Mouse (Mus musculus) midbrain, postnatal 0 days (tissue): Measurements from ENCODE around the gene Oprd1. TPM values are rescaled to one million over a fixed set of nuclear protein-coding genes. Genes with fewer than 3 reads are reported as not detected.

Experiments
- ATAC-seq: fragments of 200-750 bp; cut with Nextera tagmentation; 2 replicates; pipeline ENCODE4 v1.8.0; 2017; ENCODE audit warnings: moderate number of reproducible peaks, mild to moderate bottlenecking, moderate TSS enrichment, moderate library complexity; ENCODE audit not compliant: low FRiP score
- DNase-seq: peaks from one replicate; pipeline ENCODE4 v3.0.0-alpha.2; 2015; ENCODE audit warnings: low spot score
- H3K27ac ChIP-seq: fragments of 300-500 bp; sonication (generic); 2 replicates; pipeline ENCODE4 v1.5.1; 2014; ENCODE audit warnings: low read depth, mild to moderate bottlenecking, low read length, mixed read lengths
- H3K27me3 ChIP-seq: fragments of 300-500 bp; sonication (generic); 2 replicates; pipeline ENCODE4 v1.6.1; 2014; ENCODE audit warnings: low read length, control low read depth, mixed read lengths; ENCODE audit not compliant: insufficient read depth
- H3K36me3 ChIP-seq: fragments of 300-500 bp; sonication (generic); 2 replicates; pipeline ENCODE4 v1.6.1; 2014; ENCODE audit warnings: low read length, control low read depth, mixed read lengths; ENCODE audit not compliant: insufficient read depth
- H3K4me1 ChIP-seq: fragments of 300-500 bp; sonication (generic); 2 replicates; pipeline ENCODE4 v1.6.1; 2014; ENCODE audit warnings: mild to moderate bottlenecking, control low read depth, antibody characterized with exemption, low read length, mixed read lengths; ENCODE audit not compliant: insufficient read depth
- H3K4me2 ChIP-seq: fragments of 300-500 bp; sonication (generic); 2 replicates; pipeline ENCODE4 v1.6.1; 2014; ENCODE audit warnings: low read depth, mild to moderate bottlenecking, low read length, mixed read lengths; ENCODE audit not compliant: poor library complexity, severe bottlenecking
- H3K4me3 ChIP-seq: fragments of 300-500 bp; sonication (generic); 2 replicates; pipeline ENCODE4 v1.5.1; 2014; ENCODE audit warnings: low read depth, mild to moderate bottlenecking, low read length, moderate library complexity
- H3K9ac ChIP-seq: fragments of 300-500 bp; sonication (generic); replicated peaks from 2 replicates; pipeline ENCODE4 v1.6.1; 2014; ENCODE audit warnings: mild to moderate bottlenecking, low read length, moderate library complexity, mixed read lengths; ENCODE audit not compliant: poor library complexity, severe bottlenecking
- H3K9me3 ChIP-seq: fragments of 300-500 bp; sonication (generic); 2 replicates; pipeline ENCODE4 v1.6.1; 2016; ENCODE audit warnings: low read length, control low read depth
- CTCF ChIP-seq: IDR thresholded peaks from 2 replicates; pipeline ENCODE4 v1.5.1; 2016; ENCODE audit warnings: antibody characterized with exemption, mild to moderate bottlenecking
- WGBS: fragments of 180-500 bp; shearing (Covaris S2); extraction: QIAGEN DNeasy Blood & Tissue Kit; methylation state at CpG from one replicate; pipeline ENCODE4 v1.1.7; 2014; 5-methylcytosine and 5-hydroxymethylcytosine counted together
- polyA plus RNA-seq: library from polyadenylated mRNA; unstranded; fragments of >200 nt; fragmentation: Nextera tagmentation; extraction: Ambion mirVana; gene quantifications from 2 replicates; pipeline ENCODE4 v1.2.1, GENCODE M21; 2015
- total RNA-seq: library from RNA; depleted of rRNA; stranded (reverse); fragments of >200 nt; gene quantifications from 2 replicates; pipeline ENCODE4 v1.2.3, GENCODE M21; 2014

The Oprd1 gene
- total and polyA plus RNA-seq, 2 experiments from 2014 or later: 0.65 to 2.6 TPM

DNA sequence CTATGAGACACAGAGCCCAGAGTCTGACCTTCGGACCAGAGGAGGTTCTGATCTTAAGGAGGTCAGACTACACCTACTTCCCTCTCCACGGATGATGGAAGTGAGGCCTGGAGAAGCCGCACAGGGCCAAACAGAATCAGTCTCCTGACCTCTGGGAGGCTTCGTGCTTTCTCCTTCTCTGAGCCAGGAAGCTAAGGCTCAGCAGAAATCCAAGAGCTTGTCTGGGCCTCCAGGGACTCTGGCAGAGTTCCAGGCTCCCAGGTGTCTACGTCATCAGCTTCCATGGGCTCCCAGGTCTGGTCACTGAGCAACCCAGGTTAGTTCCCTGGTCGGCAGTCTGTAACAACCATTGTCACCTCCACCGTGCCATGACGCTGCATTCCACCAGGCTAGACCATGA, 17.2 kb downstream of the Oprd1 start:
- no peak overlapping the region for H3K9ac ChIP-seq
- H3K27ac ChIP-seq: no peak overlapping the region
- no peak for DNase-seq
- TF ChIP-seq CTCF: no peak
- H3K4me2 ChIP-seq: no peak overlapping the region
- WGBS: 90% methylated on average over 8 of the region's 8 CpGs
- ATAC-seq: no peak
- no peaks in the 10 kb centered on the region for H3K9me3 ChIP-seq
- H3K27me3 ChIP-seq: no peaks in the 10 kb centered on the region
- H3K4me3 ChIP-seq: no peak overlapping the region
- no peaks in the 10 kb centered on the region for H3K36me3 ChIP-seq
- H3K4me1 ChIP-seq: no peaks in the 10 kb centered on the region

- ATAC-seq (no peak), DNase-seq (no peak)
- no peak for TF ChIP-seq CTCF
- no peaks in the 10 kb centered on the region for H3K9me3 ChIP-seq
- no peak overlapping the region for H3K4me2 ChIP-seq
- H3K4me3 ChIP-seq: no peak overlapping the region
- no peaks in the 10 kb centered on the region for H3K36me3 ChIP-seq
- no peak overlapping the region for H3K9ac ChIP-seq
- 93% methylated on average over 1 of the region's 1 CpGs for WGBS
- no peak overlapping the region for H3K27ac ChIP-seq
- H3K27me3 ChIP-seq: no peaks in the 10 kb centered on the region
- no peaks in the 10 kb centered on the region for H3K4me1 ChIP-seq
Measured at GRCm38 (mm10) chr4:132123166-132123565, 21.1 kb downstream of the Oprd1 start.

DNA sequence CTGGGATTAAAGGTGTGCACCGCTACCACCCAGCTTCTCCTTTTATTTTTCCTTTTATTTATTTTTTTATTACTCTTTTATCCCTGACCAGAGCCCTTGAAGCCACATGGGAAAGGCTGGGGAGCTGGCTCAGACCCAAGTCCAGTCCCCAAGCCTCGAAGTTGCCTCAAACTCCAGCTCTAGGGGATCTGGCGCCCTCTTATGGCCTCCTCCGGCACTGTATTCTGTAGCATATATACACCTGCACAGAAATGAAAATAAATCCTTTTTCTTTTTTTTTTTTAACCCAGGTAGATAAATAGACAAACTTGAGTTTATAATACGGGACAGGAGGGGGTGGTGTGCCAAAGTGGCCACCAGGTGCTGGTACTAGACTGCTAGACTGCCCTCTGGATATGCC, 22.6 kb downstream of the Oprd1 start:
- H3K4me2 ChIP-seq: no peak overlapping the region
- no peaks in the 10 kb centered on the region for H3K36me3 ChIP-seq
- H3K27me3 ChIP-seq: no peaks in the 10 kb centered on the region
- H3K27ac ChIP-seq: no peak overlapping the region
- no peak overlapping the region for H3K4me3 ChIP-seq
- WGBS: 83% methylated on average over 5 of the region's 5 CpGs
- DNase-seq: no peak
- no peaks in the 10 kb centered on the region for H3K9me3 ChIP-seq
- H3K4me1 ChIP-seq: no peaks in the 10 kb centered on the region
- no peak for ATAC-seq
- no peak overlapping the region for H3K9ac ChIP-seq
- TF ChIP-seq CTCF: peak; percentile 26

GRCm38 (mm10) chr4:132119566-132119965, 24.7 kb downstream of the Oprd1 start:
- ATAC-seq (no peak), DNase-seq (no peak)
- Histone ChIP-seq H3K4me1 (no peaks in the 10 kb centered on the region), H3K9ac (no peak overlapping the region), H3K4me2 (no peak overlapping the region), H3K36me3 (no peaks in the 10 kb centered on the region), H3K9me3 (no peaks in the 10 kb centered on the region), H3K4me3 (no peak overlapping the region), H3K27ac (no peak overlapping the region), H3K27me3 (no peaks in the 10 kb centered on the region)
- TF ChIP-seq CTCF: no peak
- WGBS: 62% methylated on average over 9 of the region's 9 CpGs

DNA sequence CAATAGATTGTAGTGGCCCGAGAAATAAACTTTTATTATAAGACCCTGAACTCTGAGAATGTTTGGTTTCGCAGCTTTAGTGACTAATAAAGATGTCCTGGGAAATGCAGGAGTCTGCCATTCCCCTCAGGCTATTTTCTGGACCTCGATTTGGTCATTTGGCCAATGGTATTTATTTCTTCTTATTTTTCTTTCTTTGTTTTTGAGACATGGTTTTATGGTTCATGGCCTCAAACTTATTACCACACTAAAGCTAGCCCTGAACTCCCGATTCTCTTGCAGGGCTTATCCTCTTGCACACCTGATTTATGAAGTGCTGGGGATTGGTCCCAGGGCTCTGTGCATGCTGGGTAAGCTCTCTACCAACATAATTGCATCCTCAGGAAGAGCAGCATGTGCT, 28.0 kb downstream of the Oprd1 start:
- H3K27me3 ChIP-seq: no peaks in the 10 kb centered on the region
- H3K4me1 ChIP-seq: no peaks in the 10 kb centered on the region
- ATAC-seq (no peak), DNase-seq (no peak)
- no peaks in the 10 kb centered on the region for H3K9me3 ChIP-seq
- no peak overlapping the region for H3K4me2 ChIP-seq
- H3K27ac ChIP-seq: no peak overlapping the region
- 86% methylated on average over 4 of the region's 4 CpGs for WGBS
- no peaks in the 10 kb centered on the region for H3K36me3 ChIP-seq
- TF ChIP-seq CTCF: no peak
- H3K4me3 ChIP-seq: no peak overlapping the region
- no peak overlapping the region for H3K9ac ChIP-seq

DNA sequence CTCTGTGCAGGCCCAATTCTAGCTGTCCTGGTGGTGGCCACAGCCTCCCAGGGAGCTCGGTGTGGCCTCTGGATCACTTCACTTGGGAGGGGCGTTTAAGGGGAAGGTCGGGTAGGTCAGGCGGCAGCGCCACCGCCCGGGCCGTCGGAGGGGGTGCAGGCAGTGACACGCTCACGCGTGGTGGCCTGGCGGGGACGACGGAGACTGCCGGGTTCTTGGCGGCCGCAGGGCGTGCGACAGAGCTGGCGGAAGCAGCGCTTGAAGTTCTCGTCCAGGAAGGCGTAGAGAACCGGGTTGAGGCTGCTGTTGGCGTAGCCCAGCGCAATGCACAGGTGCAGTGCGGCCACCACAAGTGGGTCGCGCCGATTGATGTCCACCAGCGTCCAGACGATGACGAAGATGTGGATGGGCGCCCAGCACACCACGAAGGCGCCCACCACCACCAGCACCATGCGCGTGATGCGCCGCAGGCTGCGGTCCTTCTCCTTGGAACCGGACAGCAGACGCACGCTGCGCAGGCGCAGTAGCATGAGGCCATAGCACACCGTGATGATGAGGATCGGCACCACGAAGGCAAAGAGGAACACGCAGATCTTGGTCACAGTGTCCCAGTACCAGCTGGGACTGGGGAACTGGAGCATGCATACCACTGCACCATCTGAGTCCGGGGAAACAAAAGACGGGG, 30.7 kb downstream of the Oprd1 start:
- Histone ChIP-seq H3K4me2 (peak overlapping the region; percentile 51), H3K36me3 (no peaks in the 10 kb centered on the region), H3K9me3 (no peaks in the 10 kb centered on the region), H3K4me1 (no peaks in the 10 kb centered on the region), H3K27ac (no peak overlapping the region), H3K27me3 (no peaks in the 10 kb centered on the region), H3K9ac (no peak overlapping the region), H3K4me3 (peak overlapping the region; percentile 21; the same call in 1 of the 2 replicates)
- WGBS: 51% methylated on average over 52 of the region's 53 CpGs
- peak; percentile 25; the same call in 1 of the 2 replicates for TF ChIP-seq CTCF
- ATAC-seq: no peak
- peak; percentile 19 for DNase-seq
